Mouse (Mus musculus): Measurements from ENCODE around the gene Srgap3. TPM values are rescaled to one million over a fixed set of nuclear protein-coding genes. Genes with fewer than 3 reads are reported as not detected.

Gene Srgap3
- polyA plus RNA-seq, 1 experiment from 2014 or later, result 6.5 TPM

DNA sequence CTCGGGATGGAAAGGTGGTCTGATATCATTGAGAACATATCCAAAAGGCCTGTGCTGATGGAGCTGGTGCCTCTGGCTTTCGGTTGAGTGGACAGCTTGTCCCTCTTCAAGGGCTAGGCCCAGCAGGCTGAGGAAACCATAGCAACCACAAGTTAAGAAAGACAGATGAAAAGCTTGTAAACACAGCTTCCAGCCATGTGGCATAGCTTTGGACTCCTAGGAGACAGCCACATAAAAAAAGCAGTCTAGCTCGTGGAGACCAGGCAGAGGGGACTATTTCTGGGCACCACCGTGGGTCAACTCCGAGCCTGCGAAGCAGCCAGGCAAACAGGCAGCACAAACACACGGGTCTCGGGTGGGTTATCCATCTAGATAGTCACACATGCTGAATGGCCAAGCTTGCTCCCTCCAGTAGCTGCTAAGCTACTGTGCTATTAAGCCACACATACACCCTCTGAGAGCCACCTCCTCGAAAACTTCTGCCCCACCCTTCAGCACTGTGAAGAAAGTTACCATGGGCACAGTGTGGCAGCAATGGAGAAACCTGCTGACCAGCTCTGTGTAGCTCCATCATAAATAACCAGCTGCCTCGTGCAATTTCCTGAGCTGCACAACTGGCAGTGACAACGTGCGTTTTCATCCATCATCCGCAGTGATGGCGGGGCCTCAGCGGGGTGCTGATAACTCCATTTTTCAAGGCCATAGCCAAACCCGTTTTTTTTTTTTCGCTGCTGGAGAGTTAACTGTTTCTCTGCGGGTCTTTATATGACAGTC is 26.0 kb upstream of the Srgap3 start:
- no peak overlapping the region for H3K4me2 ChIP-seq
- WGBS, result 45% methylated on average over 18 of the region's 18 CpGs

DNA sequence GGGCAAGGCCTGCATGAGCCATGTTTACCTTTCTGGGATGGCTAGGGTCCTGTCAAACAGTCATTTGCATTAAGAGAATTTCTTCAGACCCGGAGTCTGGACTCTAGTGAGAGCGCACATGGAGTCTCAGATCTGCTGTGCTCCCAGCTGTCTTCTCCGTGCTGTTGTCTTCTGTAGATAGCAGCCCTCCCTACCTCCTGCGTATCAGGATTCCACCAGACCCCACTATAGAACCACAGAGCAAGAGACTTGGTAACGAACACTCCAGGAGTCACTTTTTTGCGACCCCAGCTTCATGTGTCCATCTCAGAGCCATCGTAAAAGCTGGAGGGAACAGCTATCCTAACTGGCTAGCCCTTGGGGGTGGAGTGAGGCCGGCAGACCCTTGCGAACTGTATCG is 25.1 kb upstream of the Srgap3 start:
- Histone ChIP-seq H3K4me2 (no peak overlapping the region), H3K36me3 (no peaks in the 10 kb centered on the region), H3K27me3 (no peaks in the 10 kb centered on the region), H3K9me3 (no peaks in the 10 kb centered on the region), H3K4me1 (peaks cover 39% of the 10 kb centered on the region), H3K4me3 (no peak overlapping the region), H3K9ac (no peak overlapping the region), H3K27ac (0 out of 2 replicates have a peak overlapping the region, but pooled peaks have one; percentile 4)
- no peak for ATAC-seq (ENCODE audit: insufficient number of reproducible peaks, insufficient read depth, low FRiP score, low TSS enrichment, low read depth)
- WGBS, result 72% methylated on average over 10 of the region's 10 CpGs

More for the DNA sequence above, 26.0 kb upstream of the Srgap3 start:
- no peaks in the 10 kb centered on the region for H3K9me3 ChIP-seq
- no peak overlapping the region for H3K9ac ChIP-seq
- H3K27me3 ChIP-seq, result no peaks in the 10 kb centered on the region
- peaks cover 40% of the 10 kb centered on the region for H3K4me1 ChIP-seq
- peak overlapping the region; percentile 48; the same call in 1 of the 2 replicates for H3K27ac ChIP-seq
- no peak for ATAC-seq (ENCODE audit: insufficient number of reproducible peaks, insufficient read depth, low FRiP score, low TSS enrichment, low read depth)
- H3K4me3 ChIP-seq, result no peak overlapping the region
- H3K36me3 ChIP-seq, result no peaks in the 10 kb centered on the region

DNA sequence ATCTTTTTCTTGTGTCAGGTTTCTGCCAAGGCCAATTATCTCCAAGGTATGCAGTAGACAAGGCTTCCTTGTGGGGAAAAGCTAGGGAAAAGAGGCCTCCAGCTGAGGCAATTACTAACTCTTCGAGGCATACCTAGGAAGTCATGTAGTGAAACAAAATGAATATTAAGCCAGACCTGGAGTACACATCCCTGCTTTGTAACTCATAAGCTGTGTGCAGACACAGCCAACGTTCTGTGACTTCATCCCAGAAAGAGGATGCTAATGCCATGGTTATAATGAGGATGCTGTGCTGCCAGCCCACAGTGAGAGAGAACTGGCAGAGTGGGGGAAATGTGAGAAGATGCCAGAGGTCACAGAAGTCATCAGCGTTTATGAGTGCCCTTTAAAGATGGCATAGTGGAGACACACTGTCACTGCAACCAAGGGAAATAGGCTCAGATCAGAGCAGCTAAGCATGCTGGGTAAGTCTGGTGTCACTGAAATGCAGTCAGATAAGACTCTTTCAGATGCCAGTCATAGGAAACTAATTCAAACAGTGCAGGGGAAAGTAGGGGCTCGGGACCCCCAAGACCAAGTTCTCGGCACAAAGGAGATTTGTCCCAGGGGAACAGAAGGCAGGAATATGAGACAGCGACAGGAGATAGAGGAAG is 24.2 kb upstream of the Srgap3 start:
- H3K9ac ChIP-seq, result no peak overlapping the region
- no peak overlapping the region for H3K4me3 ChIP-seq
- H3K36me3 ChIP-seq, result no peaks in the 10 kb centered on the region
- H3K4me1 ChIP-seq, result peaks cover 32% of the 10 kb centered on the region
- peak overlapping the region; percentile 11; the same call in 1 of the 2 replicates for H3K27ac ChIP-seq
- H3K4me2 ChIP-seq, result no peak overlapping the region
- no peaks in the 10 kb centered on the region for H3K9me3 ChIP-seq
- WGBS, result 31% methylated on average over 6 of the region's 6 CpGs
- no peaks in the 10 kb centered on the region for H3K27me3 ChIP-seq
- ATAC-seq (ENCODE audit: insufficient number of reproducible peaks, insufficient read depth, low FRiP score, low TSS enrichment, low read depth), result no peak

DNA sequence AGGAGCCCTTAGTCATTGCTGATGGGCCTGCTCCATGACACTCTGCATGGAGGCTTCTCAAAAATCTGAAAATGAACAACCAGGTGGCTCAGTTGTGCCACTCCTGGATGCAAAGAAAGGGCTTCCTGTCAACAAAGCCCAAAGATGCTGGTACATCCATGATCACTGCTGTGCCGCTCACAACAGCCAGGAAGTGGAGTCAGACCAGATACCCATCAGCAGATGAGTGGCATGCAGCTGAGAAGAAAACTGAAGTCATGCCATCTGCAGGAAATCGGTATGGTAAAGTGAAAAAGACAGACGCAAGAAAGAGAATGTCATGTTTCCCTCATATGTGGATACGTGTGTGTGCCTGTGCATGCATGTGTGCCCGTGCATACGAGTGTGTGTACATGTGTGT is 20.3 kb upstream of the Srgap3 start:
- 82% methylated on average over 6 of the region's 6 CpGs for WGBS
- Histone ChIP-seq H3K9ac (no peak overlapping the region), H3K36me3 (no peaks in the 10 kb centered on the region), H3K4me2 (no peak overlapping the region), H3K9me3 (0 out of 2 replicates have a peak, but pooled peaks cover 2% of the 10 kb centered on the region), H3K27me3 (no peaks in the 10 kb centered on the region), H3K4me3 (no peak overlapping the region), H3K27ac (no peak overlapping the region), H3K4me1 (peaks cover 14% of the 10 kb centered on the region)
- no peak for ATAC-seq (ENCODE audit: insufficient number of reproducible peaks, insufficient read depth, low FRiP score, low TSS enrichment, low read depth)

DNA sequence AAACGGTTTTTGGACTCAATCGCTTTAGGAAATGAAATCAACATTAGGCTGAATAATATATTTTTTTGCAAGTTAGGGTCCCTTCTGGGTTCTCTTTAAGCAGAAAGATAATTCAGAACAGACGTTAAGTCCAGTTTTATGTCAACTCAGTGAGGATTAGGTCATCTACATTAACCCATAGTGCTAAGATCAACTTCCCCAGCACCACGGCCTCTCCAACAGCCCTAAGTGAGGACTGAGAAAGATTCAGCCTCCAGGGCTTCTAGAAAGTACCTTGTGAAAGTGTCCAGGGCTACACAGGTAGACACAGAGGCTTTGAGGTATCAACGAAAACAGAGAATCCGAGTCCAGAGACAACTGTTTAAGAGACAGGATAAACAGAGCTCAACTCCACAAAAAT is 11.3 kb upstream of the Srgap3 start:
- H3K27ac ChIP-seq, result no peak overlapping the region
- H3K4me1 ChIP-seq, result peaks cover 29% of the 10 kb centered on the region
- WGBS, result 34% methylated on average over 6 of the region's 6 CpGs
- no peaks in the 10 kb centered on the region for H3K27me3 ChIP-seq
- no peak for ATAC-seq (ENCODE audit: insufficient number of reproducible peaks, insufficient read depth, low FRiP score, low TSS enrichment, low read depth)
- H3K9me3 ChIP-seq, result 0 out of 2 replicates have a peak, but pooled peaks cover 4% of the 10 kb centered on the region
- H3K4me2 ChIP-seq, result no peak overlapping the region
- H3K9ac ChIP-seq, result no peak overlapping the region
- H3K4me3 ChIP-seq, result no peak overlapping the region
- H3K36me3 ChIP-seq, result no peaks in the 10 kb centered on the region

DNA sequence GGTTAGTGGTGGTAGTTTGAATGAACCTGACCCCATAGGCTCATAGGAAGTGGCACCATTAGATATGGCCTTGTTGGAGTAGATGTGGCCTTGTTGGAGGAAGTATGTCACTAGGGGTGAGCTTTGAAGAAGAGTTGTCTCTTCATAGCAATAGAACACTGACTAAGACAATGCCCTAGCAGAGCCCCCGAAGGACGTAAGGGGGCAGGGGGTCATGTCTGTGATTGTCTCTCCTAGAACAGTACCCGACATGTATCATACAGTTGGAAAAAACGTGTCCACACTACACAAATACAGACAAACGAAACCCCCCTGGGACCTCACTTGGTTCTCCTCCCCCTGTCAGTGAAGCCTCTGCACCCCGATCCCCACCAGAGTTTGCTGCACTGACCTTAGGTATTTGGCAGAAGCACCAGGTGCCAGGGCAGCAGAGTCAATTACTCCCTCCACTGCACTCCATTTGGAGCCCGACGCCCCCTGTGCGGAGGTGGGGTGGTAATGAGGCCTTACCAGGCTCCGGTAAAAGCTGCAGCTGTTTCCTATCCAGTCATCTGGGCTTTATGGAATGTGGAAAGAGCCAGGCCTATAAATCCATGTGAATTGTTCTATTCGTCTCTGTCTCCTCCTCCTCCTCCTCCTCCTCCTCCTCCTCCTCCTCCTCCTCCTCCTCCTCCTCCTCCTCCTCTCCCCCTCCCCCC is 10.7 kb upstream of the Srgap3 start:
- H3K4me3 ChIP-seq, result no peak overlapping the region
- H3K4me1 ChIP-seq, result peaks cover 29% of the 10 kb centered on the region
- peak overlapping the region; percentile 37 for H3K4me2 ChIP-seq
- H3K9ac ChIP-seq, result peak overlapping the region; percentile 36; the same call in 1 of the 2 replicates
- peak; percentile 44; the same call in 1 of the 2 replicates for ATAC-seq (ENCODE audit: insufficient number of reproducible peaks, insufficient read depth, low FRiP score, low TSS enrichment, low read depth)
- H3K36me3 ChIP-seq, result no peaks in the 10 kb centered on the region
- WGBS, result 25% methylated on average over 11 of the region's 11 CpGs
- H3K9me3 ChIP-seq, result 0 out of 2 replicates have a peak, but pooled peaks cover 4% of the 10 kb centered on the region
- no peaks in the 10 kb centered on the region for H3K27me3 ChIP-seq
- peak overlapping the region; percentile 28; the same call in 1 of the 2 replicates for H3K27ac ChIP-seq

DNA sequence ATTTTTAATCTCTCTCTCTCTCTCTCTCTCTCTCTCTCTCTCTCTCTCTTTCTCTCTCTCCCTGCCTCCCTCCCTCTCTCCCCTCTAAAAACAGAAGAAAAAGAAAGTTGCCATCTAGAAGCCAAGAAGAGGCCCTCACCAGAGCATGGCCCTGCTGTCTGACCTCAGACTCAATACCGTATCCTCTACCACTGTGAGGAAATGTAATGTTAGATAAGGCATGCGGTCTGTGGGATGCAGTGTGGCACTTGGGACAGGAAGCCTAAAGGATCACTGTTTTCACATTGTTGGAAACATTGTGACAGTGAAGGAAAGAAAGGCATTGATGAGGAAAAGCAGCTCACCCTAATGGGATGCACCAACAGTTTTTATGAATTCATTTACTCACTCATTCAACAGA is 8.7 kb upstream of the Srgap3 start:
- Histone ChIP-seq H3K4me3 (no peak overlapping the region), H3K9me3 (no peaks in the 10 kb centered on the region), H3K4me1 (peaks cover 31% of the 10 kb centered on the region), H3K27me3 (no peaks in the 10 kb centered on the region), H3K4me2 (no peak overlapping the region), H3K9ac (no peak overlapping the region), H3K27ac (no peak overlapping the region), H3K36me3 (no peaks in the 10 kb centered on the region)
- 70% methylated on average over 2 of the region's 2 CpGs for WGBS
- ATAC-seq (ENCODE audit: insufficient number of reproducible peaks, insufficient read depth, low FRiP score, low TSS enrichment, low read depth), result no peak

DNA sequence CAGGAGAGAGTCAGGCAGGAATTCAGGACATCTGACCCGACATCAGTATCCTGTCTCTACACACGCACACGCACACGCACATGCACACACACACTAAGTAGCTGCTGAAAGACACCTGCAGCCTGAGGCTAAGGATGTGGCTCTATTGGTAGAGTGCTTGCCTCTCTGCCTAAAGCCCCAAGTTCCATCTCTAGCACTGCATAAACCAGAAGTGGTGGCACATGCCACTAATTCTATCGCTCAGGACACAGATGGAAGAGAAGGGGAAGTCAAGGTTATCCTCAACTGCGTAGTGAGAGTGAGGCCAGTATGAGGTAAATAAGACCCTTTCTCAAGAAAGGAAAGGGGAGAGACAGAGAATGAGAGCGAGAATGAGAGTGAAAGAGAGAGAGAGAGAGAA is 6.8 kb upstream of the Srgap3 start:
- H3K4me3 ChIP-seq, result no peak overlapping the region
- 79% methylated on average over 7 of the region's 7 CpGs for WGBS
- H3K4me1 ChIP-seq, result peaks cover 38% of the 10 kb centered on the region
- no peaks in the 10 kb centered on the region for H3K27me3 ChIP-seq
- no peak overlapping the region for H3K4me2 ChIP-seq
- H3K9me3 ChIP-seq, result no peaks in the 10 kb centered on the region
- no peak for ATAC-seq (ENCODE audit: insufficient number of reproducible peaks, insufficient read depth, low FRiP score, low TSS enrichment, low read depth)
- H3K9ac ChIP-seq, result no peak overlapping the region
- H3K27ac ChIP-seq, result no peak overlapping the region
- no peaks in the 10 kb centered on the region for H3K36me3 ChIP-seq

DNA sequence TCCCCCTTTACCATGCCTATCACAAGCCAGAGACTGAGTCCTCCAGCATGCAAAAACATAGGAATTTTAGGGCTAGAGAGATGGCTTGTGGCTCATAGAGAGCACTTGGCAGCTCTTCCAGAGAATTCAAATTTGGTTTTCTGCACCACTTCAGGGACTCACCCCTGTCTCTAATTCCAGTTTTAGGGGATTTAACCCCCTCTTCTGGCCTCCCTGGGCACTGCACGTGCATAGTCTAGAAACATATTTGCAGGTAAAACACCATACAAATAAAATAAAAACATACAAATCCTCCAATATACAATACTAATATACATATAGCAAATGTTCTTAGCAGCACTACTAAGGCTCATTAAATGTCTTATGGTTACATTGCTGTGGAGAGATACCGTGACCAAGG is 4.2 kb upstream of the Srgap3 start:
- H3K4me2 ChIP-seq, result no peak overlapping the region
- peaks cover 33% of the 10 kb centered on the region for H3K4me1 ChIP-seq
- no peak for ATAC-seq (ENCODE audit: insufficient number of reproducible peaks, insufficient read depth, low FRiP score, low TSS enrichment, low read depth)
- 77% methylated on average over 2 of the region's 2 CpGs for WGBS
- no peaks in the 10 kb centered on the region for H3K36me3 ChIP-seq
- H3K4me3 ChIP-seq, result no peak overlapping the region
- no peaks in the 10 kb centered on the region for H3K27me3 ChIP-seq
- H3K27ac ChIP-seq, result no peak overlapping the region
- no peak overlapping the region for H3K9ac ChIP-seq
- H3K9me3 ChIP-seq, result no peaks in the 10 kb centered on the region

DNA sequence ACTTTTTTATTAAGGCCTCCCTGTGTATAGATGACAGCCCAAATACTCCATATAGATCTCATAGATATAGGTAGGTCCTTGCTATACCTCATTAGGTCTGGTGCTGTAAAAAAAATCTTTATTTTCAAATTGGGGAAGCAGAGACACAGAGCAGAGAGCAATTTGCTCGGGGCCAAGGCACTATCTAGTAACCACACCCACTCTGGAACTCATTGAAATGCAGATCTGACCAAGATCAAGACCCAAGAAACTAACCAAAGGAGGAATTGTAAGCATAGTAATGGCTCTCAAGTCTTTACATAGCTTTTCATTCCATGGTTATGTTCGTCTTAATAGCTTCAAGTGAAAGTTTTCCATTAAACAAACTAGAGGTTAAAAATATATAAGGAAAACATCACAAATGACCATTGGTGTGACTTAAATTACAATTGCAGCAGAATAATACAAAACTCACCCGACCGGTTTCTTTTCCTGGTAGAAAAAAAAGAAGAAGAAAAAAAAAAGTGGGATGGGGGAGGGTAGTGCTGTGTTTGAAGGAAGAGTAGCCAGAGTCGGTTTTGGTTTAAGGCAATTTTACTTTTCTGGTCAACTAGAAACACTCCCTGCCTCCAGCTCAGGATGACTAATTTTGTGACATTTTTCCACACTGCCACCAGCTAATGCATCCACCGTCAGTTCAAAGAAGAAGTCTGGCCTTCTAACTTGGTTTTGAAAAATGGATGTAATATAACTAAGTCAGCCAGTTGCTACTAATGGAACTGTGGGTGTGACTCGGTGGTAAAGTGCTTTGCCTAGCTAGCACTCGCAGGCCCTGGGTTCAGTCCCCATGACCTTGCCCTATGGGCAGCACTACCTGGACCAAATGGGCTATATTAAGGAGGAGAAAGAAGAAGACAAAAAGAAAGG is 3.4 kb upstream of the Srgap3 start:
- Histone ChIP-seq H3K4me3 (no peak overlapping the region), H3K9me3 (no peaks in the 10 kb centered on the region), H3K36me3 (no peaks in the 10 kb centered on the region), H3K9ac (no peak overlapping the region), H3K4me1 (peaks cover 39% of the 10 kb centered on the region), H3K27ac (peak overlapping the region; percentile 57; the same call in 1 of the 2 replicates), H3K27me3 (no peaks in the 10 kb centered on the region), H3K4me2 (no peak overlapping the region)
- WGBS, result 24% methylated on average over 8 of the region's 8 CpGs
- ATAC-seq (ENCODE audit: insufficient number of reproducible peaks, insufficient read depth, low FRiP score, low TSS enrichment, low read depth), result no peak

DNA sequence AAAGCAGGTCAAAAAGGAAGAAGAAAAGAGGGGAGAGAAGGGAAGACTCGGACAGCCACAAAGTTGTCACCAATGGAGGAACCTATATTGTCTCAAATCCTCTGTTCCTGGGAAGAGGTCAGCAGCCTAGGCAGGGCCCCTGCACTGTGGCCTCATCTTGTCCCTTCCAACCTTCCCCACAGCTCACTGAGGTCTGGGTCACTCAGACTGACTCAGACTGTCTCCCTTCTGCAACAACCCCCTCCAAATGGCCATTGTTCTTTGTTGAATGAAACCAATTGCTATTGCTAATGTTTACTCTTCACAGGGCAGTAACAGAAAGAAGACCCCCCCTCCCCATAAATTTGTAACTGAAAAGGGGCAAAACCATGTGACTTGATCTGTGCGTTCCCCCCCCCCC is 2.2 kb upstream of the Srgap3 start:
- Histone ChIP-seq H3K27ac (no peak overlapping the region), H3K9me3 (no peaks in the 10 kb centered on the region), H3K36me3 (no peaks in the 10 kb centered on the region), H3K27me3 (no peaks in the 10 kb centered on the region), H3K4me2 (no peak overlapping the region), H3K4me1 (peaks cover 44% of the 10 kb centered on the region), H3K4me3 (no peak overlapping the region), H3K9ac (no peak overlapping the region)
- WGBS, result 42% methylated on average over 2 of the region's 2 CpGs
- no peak for ATAC-seq (ENCODE audit: insufficient number of reproducible peaks, insufficient read depth, low FRiP score, low TSS enrichment, low read depth)

Measured in embryonic facial prominence, embryonic 13.5 days (tissue).